Mouse (Mus musculus) CH12F3 (cell line): ENCODE data around the gene Clic5.
"Not testable (repeated sequence)": the region's sequence is repeated elsewhere in the genome, so short reads cannot be mapped to it uniquely, and the experiment has no call there.

ENCODE experiments used
- in situ Hi-C: fragments of 300-500 bp; cut with MboI; formaldehyde crosslinking; loops from 2 replicates; pipeline ENCODE4 v1.14.3; 2020; ENCODE audit warnings: low sequenced_read_pairs

Clic5 gene

DNA sequence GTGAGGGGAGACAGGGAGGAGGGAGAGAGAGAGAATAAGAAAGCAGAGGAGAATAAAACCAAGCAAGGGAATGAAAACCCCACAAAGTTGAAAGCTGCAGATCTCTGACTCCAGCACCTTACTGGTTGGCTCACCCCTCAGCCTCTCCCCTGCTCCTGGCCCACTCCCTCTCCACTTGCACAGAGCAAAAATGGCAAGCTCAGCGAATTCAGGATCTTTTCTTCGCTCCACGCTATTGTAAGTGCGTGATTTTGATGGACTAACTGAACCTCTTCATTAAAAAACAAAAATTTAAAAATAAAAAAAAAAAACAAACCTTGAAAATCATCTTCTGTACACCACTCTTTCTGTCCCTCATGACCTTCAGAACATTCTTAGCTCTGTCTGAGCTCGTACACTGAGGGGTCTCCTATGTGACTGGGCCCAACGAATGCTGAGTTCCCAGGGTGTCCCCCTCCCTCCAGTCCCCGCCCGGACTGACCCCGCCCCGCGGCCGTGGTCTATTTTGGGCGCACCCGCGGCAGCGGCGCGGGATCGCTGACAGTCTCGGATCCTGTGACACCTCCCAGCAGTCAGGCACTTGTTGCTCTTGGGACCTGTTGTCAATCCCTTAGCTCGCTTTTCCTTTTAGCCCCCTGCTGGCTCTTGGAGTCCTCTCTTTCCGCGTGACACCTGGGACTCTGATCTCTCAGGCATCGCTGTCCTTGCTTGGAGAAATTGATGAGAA is at the start of gene Clic5:
Gene Clic5, plus strand, starts transcription at position 543 of the 727 bp plus-strand sequence.
- in situ Hi-C loops: no loop called here

- in situ Hi-C loops: no loop called here
Measured at GRCm38 (mm10) chr17:44145806-44146205, 42.6 kb upstream of the Clic5 start.

DNA sequence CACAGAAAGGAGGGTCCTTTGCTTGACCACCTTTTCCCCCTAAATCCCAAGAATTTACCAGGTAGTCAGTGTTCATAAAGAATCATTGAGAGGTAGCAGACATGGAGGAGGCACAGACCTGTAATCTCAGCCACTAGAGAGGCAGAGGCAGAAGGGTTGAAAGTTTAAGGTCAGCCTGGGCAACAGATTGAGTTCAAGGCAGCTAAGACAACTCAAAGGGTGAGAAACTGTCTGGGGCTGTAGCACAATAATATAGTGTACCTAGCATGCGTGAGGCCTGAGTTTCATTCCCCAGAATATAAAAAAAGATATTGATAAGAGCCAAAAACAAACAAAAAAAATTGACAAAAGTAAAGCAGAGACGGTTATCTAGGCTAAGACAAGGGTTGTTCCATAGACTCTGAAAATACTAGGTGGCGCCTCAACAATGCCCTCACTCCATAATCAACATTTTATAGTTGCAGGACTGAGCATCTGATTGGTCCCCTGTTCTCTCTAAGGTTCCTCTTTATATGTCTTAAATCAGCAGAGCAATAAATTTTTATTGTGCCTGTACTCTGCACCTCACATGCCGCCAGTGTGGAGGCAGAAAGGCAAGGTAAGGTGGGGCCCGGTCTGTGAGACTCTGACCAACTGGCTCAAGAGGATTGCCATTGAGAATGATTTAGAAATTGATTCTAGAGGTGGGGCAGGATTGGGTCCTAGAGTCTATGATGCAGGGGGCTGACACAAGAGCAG is 40.1 kb upstream of the Clic5 start:
- in situ Hi-C loops: no loop called here

DNA sequence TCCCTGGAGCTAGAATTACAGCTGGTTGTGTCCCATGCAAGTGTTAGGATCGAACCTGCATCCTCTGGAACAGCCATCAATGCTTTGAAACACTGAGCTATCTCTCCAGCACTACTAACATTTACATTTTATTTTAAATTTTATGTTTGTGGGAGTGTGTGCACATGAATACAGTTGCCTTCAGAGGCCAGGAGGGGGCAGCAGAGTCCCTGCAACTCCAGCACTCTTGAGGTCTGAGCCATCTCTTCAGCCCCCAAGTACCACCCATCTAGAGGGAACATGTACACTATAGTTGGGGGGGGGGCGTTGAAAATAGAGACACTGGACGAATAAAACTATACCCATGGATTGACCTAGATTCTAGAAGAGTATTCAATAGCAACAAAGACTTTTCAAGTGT is 37.3 kb upstream of the Clic5 start:
- in situ Hi-C loops: no loop called here

- in situ Hi-C loops: no loop called here
Measured at GRCm38 (mm10) chr17:44151889-44152288, 36.5 kb upstream of the Clic5 start.

GRCm38 (mm10) chr17:44153871-44154270 is 34.5 kb upstream of the Clic5 start:
- in situ Hi-C loops: no loop called here

- in situ Hi-C loops: no loop called here
Measured at GRCm38 (mm10) chr17:44155204-44155603, 33.2 kb upstream of the Clic5 start.

DNA sequence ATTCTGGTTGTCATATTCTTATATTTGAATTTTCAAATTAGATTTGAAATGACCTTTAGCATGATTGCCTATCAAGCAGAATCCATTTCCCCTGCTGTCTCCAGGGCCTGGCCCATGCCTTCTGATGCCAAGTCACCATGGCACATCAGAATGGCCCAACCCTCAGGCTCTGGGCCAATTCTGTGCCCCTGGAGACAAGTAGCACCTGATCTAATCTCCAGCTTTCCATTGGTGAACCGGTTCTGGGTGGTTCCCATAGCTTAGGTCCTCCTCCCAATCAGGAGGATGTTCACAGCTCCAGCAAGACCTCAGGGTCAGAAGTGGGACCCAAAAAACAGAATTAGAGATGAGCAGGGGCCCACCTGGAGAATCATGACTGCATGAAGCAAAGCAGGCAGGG is 30.2 kb upstream of the Clic5 start:
- in situ Hi-C loops: no loop called here

GRCm38 (mm10) chr17:44160449-44160848 is 27.9 kb upstream of the Clic5 start:
- in situ Hi-C loops: no loop called here

DNA sequence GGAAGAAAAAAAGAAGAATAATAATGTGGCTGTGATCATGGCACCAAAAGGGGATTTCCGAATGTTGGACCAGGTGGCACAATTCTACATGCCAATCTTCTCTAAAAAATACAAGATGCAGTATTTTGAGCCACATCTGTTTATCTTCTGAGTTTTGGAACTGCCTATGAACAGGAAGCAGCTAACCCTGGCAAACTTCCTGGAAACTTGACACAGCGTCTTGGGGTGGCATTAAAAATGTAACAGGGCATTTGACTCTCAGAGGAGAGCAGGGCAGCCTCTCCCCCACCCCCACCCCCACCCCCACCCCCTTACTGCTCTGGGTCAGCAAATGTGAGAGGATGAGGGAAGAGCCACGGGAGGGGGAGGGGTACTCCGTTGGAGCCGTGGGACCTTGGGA is 25.9 kb upstream of the Clic5 start:
- in situ Hi-C loops: no loop called here

DNA sequence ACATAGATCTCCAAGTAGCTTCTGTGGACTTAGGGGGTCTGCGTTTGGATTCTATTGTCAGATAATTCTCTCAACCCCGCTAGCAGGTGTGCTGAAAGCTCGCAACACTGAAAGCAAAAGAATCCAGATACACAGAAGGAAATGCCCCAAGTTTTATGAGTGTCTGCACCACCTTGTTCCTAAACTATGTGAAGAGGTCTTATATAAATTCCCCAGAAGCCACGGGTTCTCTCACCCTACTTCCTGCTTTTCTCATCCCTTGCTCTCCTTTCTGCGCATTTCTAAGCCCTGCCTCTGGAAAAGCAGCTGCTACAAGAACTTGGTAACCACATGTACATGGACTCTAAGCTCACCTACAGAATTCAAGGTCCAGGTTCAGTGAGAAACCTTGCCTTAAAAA is 25.4 kb upstream of the Clic5 start:
- in situ Hi-C loops: no loop called here

DNA sequence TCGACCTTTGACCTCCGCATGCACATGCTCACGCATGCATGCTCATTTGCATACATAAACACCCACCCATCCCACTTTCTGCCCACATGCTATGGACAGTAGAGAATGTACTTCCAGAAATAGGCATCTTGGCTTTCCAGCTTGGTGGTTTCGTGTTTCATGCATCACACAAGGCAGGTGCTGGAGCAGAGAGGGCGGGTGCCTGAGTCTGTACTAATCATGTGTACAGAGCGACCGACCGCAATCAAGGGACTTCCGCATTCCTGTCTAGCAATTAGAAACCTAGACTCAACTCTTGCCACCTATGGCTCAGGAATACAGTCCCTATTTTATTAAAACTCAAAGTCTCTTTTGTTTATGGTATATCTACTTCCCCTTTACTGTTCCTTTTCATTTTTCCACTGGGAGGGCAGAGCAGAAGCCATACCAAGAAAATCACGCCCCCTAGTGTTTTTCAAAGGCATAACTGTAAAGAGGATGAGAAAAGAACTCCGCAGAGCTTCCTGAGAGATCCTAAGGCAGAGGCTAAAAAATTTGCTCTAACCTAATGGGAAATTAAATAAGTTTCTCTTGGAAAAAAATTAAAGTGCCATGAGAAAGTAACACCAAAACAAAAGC is 22.5 kb upstream of the Clic5 start:
- in situ Hi-C loops: no loop called here

DNA sequence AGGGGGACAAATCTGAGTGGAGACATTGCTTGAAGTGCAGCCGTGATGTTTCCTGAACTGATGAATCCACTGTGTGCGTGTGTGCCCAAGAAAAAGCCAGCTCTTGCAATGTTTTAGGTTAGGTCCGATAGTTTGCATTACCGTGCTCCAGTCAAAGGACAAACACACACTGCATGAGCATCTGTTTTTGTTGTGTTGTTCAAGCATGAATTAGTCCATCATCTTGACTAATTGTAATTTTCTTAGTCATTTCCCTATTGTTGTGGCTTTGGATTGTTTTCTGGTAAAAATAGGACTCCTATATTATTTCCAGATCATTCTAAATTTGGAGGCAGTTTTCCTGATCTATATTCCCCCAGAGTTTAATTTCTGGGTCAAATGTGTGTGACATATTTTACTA is 18.7 kb upstream of the Clic5 start:
- in situ Hi-C loops: no loop called here

DNA sequence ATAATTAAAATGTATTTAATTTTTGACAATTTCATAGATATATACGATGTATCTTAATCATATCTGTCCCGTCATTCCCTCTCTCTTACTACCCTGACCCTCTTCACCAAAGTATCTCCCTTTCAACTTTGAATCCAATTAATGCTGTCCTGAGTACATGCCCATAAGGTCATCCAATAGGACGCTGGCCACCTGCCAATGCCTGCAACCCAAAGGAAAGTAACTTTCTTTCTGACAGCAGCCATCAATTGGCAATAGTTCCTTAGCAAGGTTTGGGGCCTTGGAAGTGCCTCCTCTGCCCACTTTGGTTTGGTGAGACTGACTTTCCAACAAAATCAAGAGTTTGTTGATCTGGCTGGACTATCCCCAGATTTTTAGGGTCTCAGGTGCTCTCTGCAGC is 18.1 kb upstream of the Clic5 start:
- in situ Hi-C loops: no loop called here

- in situ Hi-C loops: no loop called here
Measured at GRCm38 (mm10) chr17:44171930-44172329, 16.5 kb upstream of the Clic5 start.

GRCm38 (mm10) chr17:44173341-44173740 is 15.0 kb upstream of the Clic5 start:
- in situ Hi-C loops: no loop called here

DNA sequence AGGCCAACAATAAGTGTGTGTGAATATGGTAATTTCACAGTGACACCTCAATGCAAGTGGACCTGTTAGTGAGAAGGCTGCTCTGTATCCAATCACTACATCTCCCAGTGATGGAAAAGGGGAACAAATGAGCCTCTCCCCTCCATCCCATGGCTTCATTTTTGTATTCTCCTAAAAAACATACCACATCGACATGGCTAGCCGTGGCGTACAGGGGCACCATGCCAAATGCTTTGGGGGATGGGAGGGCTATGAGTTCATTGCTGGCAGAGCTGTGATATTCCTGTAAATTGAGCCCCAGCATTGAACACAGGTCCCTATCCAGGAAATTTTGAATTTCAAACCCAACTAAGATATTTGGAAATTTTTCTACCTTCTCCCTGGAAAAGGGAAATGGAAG is 11.1 kb upstream of the Clic5 start:
- in situ Hi-C loops: no loop called here

GRCm38 (mm10) chr17:44181346-44181745 is 7.0 kb upstream of the Clic5 start:
- in situ Hi-C loops: no loop called here

DNA sequence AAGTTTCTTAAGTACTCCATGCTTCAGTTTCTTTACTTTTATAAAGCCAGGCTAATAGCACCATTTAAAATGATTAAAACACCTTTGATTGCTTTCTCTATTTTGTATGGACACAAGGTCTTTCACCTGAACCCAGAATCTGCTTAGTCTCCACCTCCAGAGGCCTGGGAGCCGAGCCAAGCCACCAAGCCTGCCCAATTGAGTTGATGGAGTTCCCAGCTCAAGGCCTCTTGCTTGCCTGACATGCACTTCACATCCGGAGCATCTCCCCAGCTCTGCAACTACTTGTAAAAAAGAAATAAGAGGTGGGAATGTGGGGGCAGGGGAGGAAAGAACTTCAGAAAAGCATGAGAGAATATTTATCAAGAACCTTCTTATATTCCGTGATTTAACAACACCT is 1.5 kb upstream of the Clic5 start:
- in situ Hi-C loops: no loop called here

- in situ Hi-C loops: not testable (repeated sequence)
Measured at GRCm38 (mm10) chr17:44187537-44187936, 847 bp upstream of the Clic5 start.

GRCm38 (mm10) chr17:44188769-44189145 is 373 bp downstream of the Clic5 start:
- in situ Hi-C loops: no loop called here

DNA sequence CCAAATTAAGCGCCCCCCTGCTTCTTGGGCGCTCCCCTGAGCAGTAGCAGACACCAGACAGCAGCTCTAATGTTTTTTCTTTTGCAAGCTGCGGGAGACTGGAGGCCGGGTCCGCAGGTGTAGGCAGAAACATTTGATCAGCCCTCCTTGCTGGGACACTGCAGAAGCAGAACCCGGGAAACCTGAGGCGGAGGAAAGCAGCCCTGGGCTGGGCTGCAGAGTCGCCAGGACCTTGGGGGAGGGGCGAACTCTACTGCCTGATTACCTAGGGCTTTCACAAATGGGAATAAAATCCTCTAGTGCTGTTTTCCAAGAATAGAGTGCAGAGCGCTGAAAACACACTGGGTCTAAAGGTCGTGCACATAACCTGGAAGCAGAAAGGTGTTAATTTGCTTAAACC is 1.3 kb downstream of the Clic5 start:
- in situ Hi-C loops: no loop called here
